Mouse (Mus musculus): Measurements from ENCODE around the gene Kdm2a.

DNA sequence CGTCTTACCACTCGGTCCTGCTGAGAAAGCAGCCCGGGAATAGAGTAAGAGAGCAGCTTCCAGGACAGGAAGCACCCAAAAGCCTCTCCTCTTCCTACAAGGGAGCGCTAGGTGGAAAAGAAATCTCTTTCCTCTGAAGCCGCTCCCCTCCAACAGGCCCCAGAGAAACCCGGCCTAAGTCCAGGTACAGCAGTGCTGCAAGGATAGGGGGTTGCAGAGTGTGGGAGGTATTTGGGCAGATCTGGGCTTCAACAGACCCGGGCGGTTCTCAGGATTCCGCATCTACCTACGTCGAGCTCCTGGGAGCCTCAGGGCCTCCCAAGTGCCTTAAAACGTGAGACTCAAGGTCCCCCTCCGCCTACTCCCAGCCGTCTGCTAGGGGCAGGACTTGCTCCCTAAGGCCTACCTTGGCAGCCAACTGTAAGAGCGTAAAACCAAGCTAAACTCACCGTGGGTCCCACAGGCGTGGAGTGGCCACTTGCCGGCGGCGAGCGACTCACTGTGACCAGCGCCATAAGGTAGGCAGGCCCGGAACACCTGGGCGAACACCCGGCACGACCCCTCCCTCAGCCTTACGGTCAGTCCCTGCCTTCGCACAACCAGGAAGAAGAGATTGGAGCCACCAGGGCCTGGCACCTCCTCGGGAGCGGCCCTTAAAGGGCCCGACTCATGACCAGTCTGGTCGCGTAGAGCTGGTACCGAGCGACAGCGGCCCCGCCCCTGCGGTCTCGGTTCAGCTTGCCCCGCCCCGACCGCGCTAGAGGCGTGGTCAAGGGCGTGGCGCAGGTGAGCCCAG lies 129.3 kb downstream of the Kdm2a start, which contains the start of gene Ssh3:
- TF ChIP-seq CTCF (IDR thresholded peaks at IDR 0.05) (no peak), EP300 (IDR thresholded peaks at IDR 0.05) (no peak)

Data from lung, postnatal 0 days (tissue).